Mouse (Mus musculus) forebrain, embryonic 10.5 days (tissue): Measurements from ENCODE around the gene Zfp710. TPM values are rescaled to one million over a fixed set of nuclear protein-coding genes. Genes with fewer than 3 reads are reported as not detected.
"Not testable (repeated sequence)": the region's sequence is repeated elsewhere in the genome, so short reads cannot be mapped to it uniquely, and the experiment has no call there.

ENCODE experiments used
- DNase-seq: peaks from one replicate; pipeline ENCODE4 v3.0.0-alpha.2; 2017; ENCODE audit warnings: low spot score; ENCODE audit errors: extremely low spot score
- H3K27ac ChIP-seq: fragments of 300-500 bp; sonication (generic); 2 replicates; pipeline ENCODE4 v1.5.1; 2016; ENCODE audit warnings: mild to moderate bottlenecking
- H3K27me3 ChIP-seq: fragments of 300-500 bp; sonication (generic); 2 replicates; pipeline ENCODE4 v1.6.1; 2016; ENCODE audit warnings: mild to moderate bottlenecking; ENCODE audit not compliant: poor library complexity, severe bottlenecking
- H3K36me3 ChIP-seq: fragments of 300-500 bp; sonication (generic); replicated peaks from 2 replicates; pipeline ENCODE4 v1.6.1; 2016; ENCODE audit warnings: mild to moderate bottlenecking, moderate library complexity
- H3K4me1 ChIP-seq: fragments of 300-500 bp; sonication (generic); 2 replicates; pipeline ENCODE4 v1.6.1; 2016
- H3K4me3 ChIP-seq: fragments of 300-500 bp; sonication (generic); 2 replicates; pipeline ENCODE4 v1.5.1; 2016; ENCODE audit warnings: mild to moderate bottlenecking, moderate library complexity
- H3K9me3 ChIP-seq: fragments of 300-500 bp; sonication (generic); 2 replicates; pipeline ENCODE4 v1.6.1; 2016; ENCODE audit warnings: mild to moderate bottlenecking, moderate library complexity
- WGBS: fragments of 180-500 bp; shearing (Covaris S2); methylation state at CpG from one replicate; pipeline ENCODE4 v1.1.7; 2016; 5-methylcytosine and 5-hydroxymethylcytosine counted together
- polyA plus RNA-seq: library from polyadenylated mRNA; unstranded; fragments of >200 nt; fragmentation: Nextera tagmentation; extraction: Ambion mirVana; gene quantifications from 2 replicates; pipeline ENCODE4 v1.2.1, GENCODE M21; 2016

Zfp710 gene
- polyA plus RNA-seq = 33.3 and 33.4 TPM in 2 replicates

GRCm38 (mm10) chr7:80024521-80025390, at the start of gene Zfp710:
Gene Zfp710 (plus strand): TSS chr7:80024814.
- H3K27me3 ChIP-seq = no peaks in the 10 kb centered on the region
- H3K4me3 ChIP-seq = peak within 1 kb of the TSS; percentile 94
- peak within 1 kb of the TSS; percentile 99 for H3K27ac ChIP-seq
- peak; percentile 85 for DNase-seq
- peaks cover 51% of the 10 kb centered on the region for H3K4me1 ChIP-seq
- no peaks in the 10 kb centered on the region for H3K9me3 ChIP-seq
- H3K36me3 ChIP-seq = peaks cover 8% of the 10 kb centered on the region
- WGBS = under 1% methylated on average over 42 of the region's 42 CpGs

DNA sequence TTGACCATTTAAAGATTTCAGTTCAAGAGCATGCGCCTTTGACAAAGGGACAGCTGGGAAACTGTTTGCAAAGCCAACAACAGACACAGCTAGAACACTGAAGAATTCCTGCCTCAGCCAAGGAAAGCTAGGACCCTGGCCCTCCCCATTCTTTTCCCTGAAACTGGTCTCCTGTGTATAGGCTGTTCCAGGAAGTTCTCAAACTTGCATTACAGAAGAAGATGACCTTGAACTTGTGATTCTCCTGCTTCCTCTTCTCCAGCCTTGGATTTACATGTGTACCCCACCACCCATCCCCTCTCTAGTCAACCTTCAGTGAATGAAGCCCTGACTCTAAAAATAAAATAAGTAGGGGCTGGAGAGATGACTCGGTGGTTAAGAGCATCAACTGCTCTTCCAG, 49.3 kb upstream of the Zfp710 start:
- Histone ChIP-seq H3K4me1 (no peaks in the 10 kb centered on the region), H3K27me3 (no peaks in the 10 kb centered on the region), H3K4me3 (no peak overlapping the region), H3K9me3 (no peaks in the 10 kb centered on the region), H3K36me3 (no peaks in the 10 kb centered on the region), H3K27ac (no peak overlapping the region)
- DNase-seq = no peak
- WGBS = 89% methylated on average over 2 of the region's 2 CpGs

- Histone ChIP-seq H3K27ac (no peak overlapping the region), H3K4me3 (no peak overlapping the region), H3K27me3 (no peaks in the 10 kb centered on the region), H3K36me3 (no peaks in the 10 kb centered on the region), H3K4me1 (no peaks in the 10 kb centered on the region), H3K9me3 (no peaks in the 10 kb centered on the region)
- DNase-seq = no peak
- WGBS = 86% methylated on average over 7 of the region's 7 CpGs
These were observed 37.9 kb upstream of the Zfp710 start for GRCm38 (mm10) chr7:79986717-79987116.

DNA sequence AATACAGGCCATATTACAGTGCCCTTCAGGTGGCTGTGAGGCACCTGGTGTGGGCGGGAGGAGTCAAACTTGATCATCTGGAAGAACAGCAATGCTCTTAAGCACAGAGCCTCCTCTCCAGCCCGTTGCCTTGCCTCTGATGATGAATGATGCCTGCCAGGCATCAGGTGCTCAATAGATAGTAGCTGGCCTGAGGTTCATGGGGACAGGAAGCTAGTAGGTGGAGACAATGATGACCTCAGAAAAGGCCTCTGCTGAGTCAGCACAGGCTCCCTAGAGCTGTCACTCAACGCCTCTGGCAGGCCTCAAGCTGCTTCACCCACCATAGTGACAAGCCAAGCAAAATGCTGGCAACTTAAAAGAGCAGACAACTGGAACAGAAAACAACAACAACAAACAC, 36.9 kb upstream of the Zfp710 start:
- Histone ChIP-seq H3K9me3 (no peaks in the 10 kb centered on the region), H3K27ac (no peak overlapping the region), H3K27me3 (no peaks in the 10 kb centered on the region), H3K36me3 (no peaks in the 10 kb centered on the region), H3K4me1 (no peaks in the 10 kb centered on the region), H3K4me3 (no peak overlapping the region)
- 75% methylated on average over 3 of the region's 3 CpGs for WGBS
- no peak for DNase-seq

DNA sequence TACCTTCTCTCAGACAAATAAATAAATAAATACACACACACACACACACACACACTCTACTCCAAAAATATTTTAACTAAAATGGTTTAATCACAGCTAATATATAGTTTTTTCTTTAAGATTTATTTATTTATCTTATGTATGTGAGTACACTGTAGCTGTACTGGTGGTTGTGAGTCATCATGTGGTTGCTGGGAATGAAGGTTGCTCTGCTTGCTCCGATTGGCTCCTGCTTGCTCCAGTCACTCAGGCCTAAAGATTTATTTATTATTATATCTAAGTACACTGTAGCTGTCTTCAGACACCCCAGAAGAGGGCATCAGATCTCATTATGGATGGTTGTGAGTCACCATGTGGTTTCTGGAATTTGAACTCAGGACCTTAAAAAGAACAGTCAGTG, 36.1 kb upstream of the Zfp710 start:
- not testable (repeated sequence) for H3K4me1 ChIP-seq, H3K27me3 ChIP-seq, H3K27ac ChIP-seq, DNase-seq, H3K9me3 ChIP-seq, H3K4me3 ChIP-seq, H3K36me3 ChIP-seq
- WGBS = 97% methylated on average over 1 of the region's 1 CpGs

DNA sequence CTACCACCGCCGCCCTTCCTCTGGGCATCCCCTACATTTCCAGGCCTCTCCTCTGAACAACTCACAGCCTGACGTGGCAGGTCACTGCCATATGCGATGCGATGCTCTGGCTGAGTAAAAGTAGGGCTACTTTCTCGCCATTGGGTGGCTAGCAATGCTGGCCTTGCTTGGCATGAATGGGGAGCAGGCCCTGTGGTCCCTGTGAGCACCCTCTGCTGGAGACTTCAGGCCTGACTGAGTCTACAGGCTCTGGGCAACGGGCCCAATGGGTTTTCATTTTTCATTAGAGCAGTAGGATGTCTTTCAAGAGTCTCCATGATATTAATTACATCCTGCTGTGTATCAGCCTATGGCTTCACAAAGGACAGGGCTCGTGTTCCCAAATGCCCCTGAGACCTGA, 30.1 kb upstream of the Zfp710 start:
- no peaks in the 10 kb centered on the region for H3K27me3 ChIP-seq
- H3K9me3 ChIP-seq = no peaks in the 10 kb centered on the region
- peaks cover 7% of the 10 kb centered on the region for H3K4me1 ChIP-seq
- no peak overlapping the region for H3K27ac ChIP-seq
- peak; percentile 28 for DNase-seq
- WGBS = 32% methylated on average over 8 of the region's 8 CpGs
- H3K36me3 ChIP-seq = no peaks in the 10 kb centered on the region
- no peak overlapping the region for H3K4me3 ChIP-seq

DNA sequence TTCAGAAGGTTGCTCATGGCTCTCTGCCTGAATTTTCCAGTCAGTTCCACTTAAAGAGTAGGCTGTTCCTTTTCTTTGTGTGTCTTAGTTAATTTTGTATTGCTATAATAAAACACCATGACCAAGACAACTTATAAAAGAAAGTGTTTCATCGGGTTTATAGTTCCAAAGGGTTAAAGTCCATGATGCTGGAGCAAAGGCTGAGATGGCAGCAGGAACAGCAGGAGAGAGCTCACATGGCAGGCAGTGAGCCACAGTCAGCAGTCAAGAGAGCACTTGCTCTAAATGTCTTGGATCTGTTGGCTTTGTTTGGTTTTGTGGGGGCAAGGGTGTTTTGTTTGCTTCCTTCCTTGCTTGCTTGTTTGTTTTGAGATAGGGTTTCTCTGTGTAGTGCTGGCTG, 26.9 kb upstream of the Zfp710 start:
- no peak overlapping the region for H3K4me3 ChIP-seq
- no peaks in the 10 kb centered on the region for H3K36me3 ChIP-seq
- H3K27ac ChIP-seq = no peak overlapping the region
- 86% methylated on average over 1 of the region's 1 CpGs for whole genome bisulfite sequencing
- peaks cover 7% of the 10 kb centered on the region for H3K4me1 ChIP-seq
- H3K27me3 ChIP-seq = no peaks in the 10 kb centered on the region
- H3K9me3 ChIP-seq = no peaks in the 10 kb centered on the region
- no peak for DNase-seq

DNA sequence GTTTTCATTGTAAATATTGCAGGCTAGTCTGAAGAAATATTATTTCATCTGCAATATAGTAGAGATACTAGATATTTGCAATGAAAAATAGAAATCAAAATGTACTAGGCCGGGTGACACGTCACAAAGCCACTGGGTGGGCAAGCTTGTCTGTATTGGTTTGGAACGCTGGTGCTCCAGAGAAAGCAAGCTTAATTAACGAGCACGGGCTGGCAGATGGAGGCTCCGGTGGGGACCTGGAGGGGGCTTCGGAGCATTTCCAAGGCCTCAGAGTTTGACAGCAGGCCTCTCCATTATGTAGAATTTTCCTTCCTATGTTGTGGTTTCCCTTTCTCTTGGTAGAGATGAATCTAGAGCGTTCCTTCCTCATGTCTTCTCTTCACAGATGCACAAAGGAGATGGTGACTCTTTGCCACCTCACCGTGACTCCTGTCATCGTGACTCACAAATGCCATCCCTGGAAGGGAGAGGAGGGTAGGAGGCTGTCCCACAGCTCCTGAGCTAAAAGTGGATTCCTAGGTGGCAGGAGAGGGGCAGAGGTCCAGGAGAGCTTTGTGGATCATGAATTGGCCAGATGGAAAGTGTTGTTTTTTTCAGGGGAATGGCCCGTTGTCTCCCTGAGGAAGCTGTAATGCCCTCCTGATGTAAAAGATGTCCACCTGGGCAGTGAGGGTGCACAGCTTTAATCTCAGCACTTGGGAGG, 22.1 kb upstream of the Zfp710 start:
- Histone ChIP-seq H3K4me3 (no peak overlapping the region), H3K36me3 (no peaks in the 10 kb centered on the region), H3K4me1 (no peaks in the 10 kb centered on the region; the same call in 1 of the 2 replicates), H3K27me3 (no peaks in the 10 kb centered on the region), H3K27ac (no peak overlapping the region), H3K9me3 (no peaks in the 10 kb centered on the region)
- DNase-seq = no peak
- 86% methylated on average over 11 of the region's 11 CpGs for WGBS

DNA sequence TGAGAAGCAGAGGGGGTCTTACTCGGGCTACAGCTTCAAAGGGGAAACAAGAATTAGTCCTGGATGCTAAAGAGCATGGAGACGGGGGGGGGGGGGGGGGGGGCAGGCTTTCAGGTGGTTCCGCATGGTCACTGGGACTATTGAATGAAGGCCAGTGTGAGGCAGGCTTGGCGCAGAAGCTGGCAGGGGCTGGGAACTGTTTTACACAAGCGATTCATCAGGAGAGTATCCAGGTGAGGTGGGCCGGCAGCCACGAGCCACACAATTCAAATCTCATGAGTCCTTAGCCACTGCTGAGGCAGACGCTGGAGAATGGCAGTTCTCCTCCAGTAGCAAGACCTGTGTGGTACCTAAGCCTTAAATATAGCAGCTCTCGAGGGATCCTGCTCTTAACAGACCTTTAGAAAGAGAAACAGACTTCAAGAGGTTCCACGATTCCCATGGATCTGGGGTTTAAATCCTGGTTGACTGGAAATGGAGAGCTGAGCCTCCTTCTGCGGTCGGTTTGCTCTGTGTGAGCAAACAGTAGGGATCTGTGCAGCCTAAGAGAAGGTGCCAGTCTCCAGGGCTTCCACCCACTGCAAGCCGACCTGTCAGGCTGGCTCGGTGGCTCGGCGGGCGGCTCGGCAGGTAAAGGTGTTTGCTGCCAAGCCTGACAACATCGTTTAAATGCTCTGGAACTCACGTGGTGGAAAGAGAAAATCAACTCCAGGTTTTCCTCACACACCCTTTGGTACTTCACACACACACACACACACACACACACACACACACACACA, 19.6 kb upstream of the Zfp710 start:
- H3K4me3 ChIP-seq = no peak overlapping the region
- H3K27me3 ChIP-seq = no peaks in the 10 kb centered on the region
- no peaks in the 10 kb centered on the region; the same call in 1 of the 2 replicates for H3K4me1 ChIP-seq
- no peak for DNase-seq
- WGBS = 67% methylated on average over 20 of the region's 20 CpGs
- no peaks in the 10 kb centered on the region for H3K36me3 ChIP-seq
- no peaks in the 10 kb centered on the region for H3K9me3 ChIP-seq
- H3K27ac ChIP-seq = no peak overlapping the region

GRCm38 (mm10) chr7:80010680-80011079, 13.9 kb upstream of the Zfp710 start:
- no peaks in the 10 kb centered on the region for H3K9me3 ChIP-seq
- H3K27ac ChIP-seq = no peak overlapping the region
- H3K4me3 ChIP-seq = no peak overlapping the region
- 81% methylated on average over 5 of the region's 5 CpGs for WGBS
- H3K4me1 ChIP-seq = peaks cover 6% of the 10 kb centered on the region
- no peaks in the 10 kb centered on the region for H3K36me3 ChIP-seq
- no peak for DNase-seq
- H3K27me3 ChIP-seq = no peaks in the 10 kb centered on the region

DNA sequence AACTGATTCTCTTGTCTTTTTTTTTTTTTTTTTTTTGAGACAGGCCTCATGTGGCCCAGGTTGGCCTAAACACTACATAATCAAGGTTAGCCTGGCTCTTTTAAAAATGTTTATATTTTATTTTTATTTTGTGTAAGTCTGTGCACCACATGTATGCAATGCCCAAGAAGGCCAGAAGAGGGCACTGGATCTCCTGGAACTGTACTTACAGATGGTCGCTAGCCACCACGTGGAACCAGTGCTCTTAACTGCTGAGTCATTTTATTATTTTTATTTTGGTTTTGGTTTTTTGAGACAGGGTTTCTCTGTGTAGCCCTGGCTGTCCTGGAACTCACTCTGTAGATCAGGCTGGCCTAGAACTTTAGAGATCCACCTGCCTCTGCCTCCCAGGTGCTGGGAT, 13.1 kb upstream of the Zfp710 start:
- Histone ChIP-seq H3K27me3 (no peaks in the 10 kb centered on the region), H3K9me3 (no peaks in the 10 kb centered on the region), H3K36me3 (no peaks in the 10 kb centered on the region), H3K4me1 (peaks cover 6% of the 10 kb centered on the region), H3K27ac (no peak overlapping the region), H3K4me3 (no peak overlapping the region)
- DNase-seq = no peak
- WGBS = 70% methylated on average over 2 of the region's 2 CpGs

DNA sequence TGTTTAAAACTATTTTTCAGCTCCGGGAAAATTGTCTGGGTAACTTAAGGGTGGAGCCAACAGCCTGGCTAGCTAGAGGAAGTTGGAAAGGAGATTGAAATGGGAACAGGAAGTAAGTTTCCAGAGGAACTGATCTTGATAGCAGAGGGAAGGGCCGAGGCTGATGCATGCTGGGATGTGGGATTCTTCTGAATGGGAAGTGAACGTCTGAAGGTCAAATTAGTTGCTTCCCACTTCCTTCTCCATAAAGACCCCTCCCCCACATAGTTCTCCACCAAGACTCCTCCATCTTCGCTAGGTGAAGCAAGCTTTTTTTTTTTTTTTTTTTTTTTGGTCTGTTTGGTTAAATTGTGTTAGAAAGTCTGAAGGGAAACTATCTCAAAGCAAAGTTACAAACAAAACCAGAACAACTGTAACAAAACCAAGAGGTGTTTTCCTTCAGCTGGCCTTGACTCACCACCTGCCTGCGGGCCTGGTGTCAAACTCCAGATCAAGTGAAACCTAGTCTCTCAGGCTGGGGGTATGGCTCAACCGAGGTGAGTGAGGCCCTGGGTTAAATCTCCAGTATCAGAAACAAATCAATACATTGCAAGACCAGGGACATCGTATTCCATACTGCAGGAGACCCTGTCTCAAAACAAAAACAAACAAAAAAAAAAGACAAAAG, 10.6 kb upstream of the Zfp710 start:
- Histone ChIP-seq H3K27me3 (no peaks in the 10 kb centered on the region), H3K9me3 (no peaks in the 10 kb centered on the region), H3K4me1 (peaks cover 6% of the 10 kb centered on the region), H3K27ac (no peak overlapping the region), H3K36me3 (no peaks in the 10 kb centered on the region), H3K4me3 (no peak overlapping the region)
- DNase-seq = no peak
- 83% methylated on average over 7 of the region's 7 CpGs for WGBS
